In genomic region chr12:91418791-91419190, GRCm38 (mm10) we compare ENCODE assay signal across 9 mouse cellular contexts. TPM values are rescaled to one million over a fixed set of nuclear protein-coding genes. Genes with fewer than 3 reads are reported as not detected.
A peak's percentile ranks its signal among the peaks of the same experiment; 100 is the strongest.
DNase-seq lines count a peak whose midpoint lies in the region; ATAC-seq lines count a peak whose summit lies in the region.
"Had no signal": no experiment of that assay in that cellular context is flagged by ENCODE, and none has a peak within 500 bp of the region (broad histone marks: within the 10 kb centered on the region; RNA-seq: fewer than 3 reads in every experiment).

No protein-coding gene starts in this region.

- no peaks in the 10 kb centered on the region for H3K36me3 ChIP-seq in liver, embryonic 12.5 days
- H3K36me3 ChIP-seq in liver, embryonic 11.5 days (ENCODE audit: control insufficient read depth, insufficient read depth, low read length): no peaks in the 10 kb centered on the region
- H3K36me3 ChIP-seq: heart, embryonic 13.5 days had no signal

- no peaks in the 10 kb centered on the region for H3K9me3 ChIP-seq in liver, embryonic 12.5 days (replicated peaks)
- H3K9me3 ChIP-seq in liver, embryonic 11.5 days (ENCODE audit: control insufficient read depth, low read length): no peaks in the 10 kb centered on the region
- H3K9me3 ChIP-seq: heart, embryonic 13.5 days had no signal

- DNase-seq in liver: peak; percentile 68
- peak; percentile 78 for DNase-seq in embryo, embryonic 10.5 days (ENCODE audit: low spot score)
- DNase-seq in induced T-regulatory cell, adult 2 months (ENCODE audit: low read depth): peak; percentile 74
- peak; percentile 49 for DNase-seq in liver, embryonic 11.5 days (ENCODE audit: low spot score)
- DNase-seq in right cerebral cortex, postnatal 36 days (ENCODE audit: low spot score in 2 of 2): peak; percentile 11 to 16
- DNase-seq in yolk sac, embryonic 10.5 days (ENCODE audit: low spot score): peak; percentile 11

- no peaks in the 10 kb centered on the region for H3K4me1 ChIP-seq in liver, embryonic 12.5 days
- no peaks in the 10 kb centered on the region for H3K4me1 ChIP-seq in liver, embryonic 11.5 days (replicated peaks; ENCODE audit: control insufficient read depth, insufficient read depth, low read length)

- no peak overlapping the region for H3K9ac ChIP-seq in liver, embryonic 12.5 days
- H3K9ac ChIP-seq in liver, embryonic 11.5 days (ENCODE audit: low read depth, low read length): no peak overlapping the region
- H3K9ac ChIP-seq: heart, embryonic 13.5 days had no signal

- no peak for ATAC-seq in liver, embryonic 12.5 days
- ATAC-seq in activated CD4-positive, CD25-positive, alpha-beta regulatory T cell, adult 4 months: peak; percentile 54
- no peak for ATAC-seq in liver, embryonic 11.5 days (replicated peaks; ENCODE audit: low FRiP score)

- no peaks in the 10 kb centered on the region for H3K27me3 ChIP-seq in liver, embryonic 12.5 days (replicated peaks)
- H3K27me3 ChIP-seq in liver, embryonic 11.5 days (replicated peaks; ENCODE audit: control insufficient read depth, insufficient read depth, low read length): no peaks in the 10 kb centered on the region
- H3K27me3 ChIP-seq: heart, embryonic 13.5 days had no signal

- WGBS in liver, embryonic 12.5 days (ENCODE audit: insufficient replicate concordance): 28% methylated on average over 7 of the region's 7 CpGs
- WGBS in liver, embryonic 11.5 days: 39% methylated on average over 7 of the region's 7 CpGs

- H3K4me2 ChIP-seq in liver, embryonic 12.5 days: no peak overlapping the region
- no peak overlapping the region for H3K4me2 ChIP-seq in liver, embryonic 11.5 days
- H3K4me2 ChIP-seq: heart, embryonic 13.5 days had no signal

- H3K4me3 ChIP-seq in liver, embryonic 12.5 days: no peak overlapping the region
- H3K4me3 ChIP-seq in liver, embryonic 11.5 days (ENCODE audit: low read depth, low read length): no peak overlapping the region
- H3K4me3 ChIP-seq: heart, embryonic 13.5 days had no signal

- no peak overlapping the region for H3K27ac ChIP-seq in liver, embryonic 12.5 days
- H3K27ac ChIP-seq in liver, embryonic 11.5 days (ENCODE audit: low read depth, low read length): no peak overlapping the region
- H3K27ac ChIP-seq: heart, embryonic 13.5 days had no signal

RNA-seq across cellular contexts. Expression of gene Tshr, which starts 34.4 kb away (rescaled TPM):
- 0.05 TPM in 1 of 2 replicates, not detected in the other for polyA plus RNA-seq in liver, embryonic 12.5 days (2016; fragmentation: Nextera tagmentation; extraction: Ambion mirVana)
- not detected for polyA plus RNA-seq in activated CD4-positive, CD25-positive, alpha-beta regulatory T cell, adult 4 months (2017; shearing (Covaris generic))
- polyA plus RNA-seq in liver, embryonic 11.5 days (2014; fragmentation: Nextera tagmentation; extraction: Ambion mirVana): 0.04 and 0.13 TPM in 2 replicates

RNA-seq across cellular contexts. Expression of gene Cep128, which starts 34.6 kb away (rescaled TPM):
- polyA plus RNA-seq in liver, embryonic 12.5 days (2016; fragmentation: Nextera tagmentation; extraction: Ambion mirVana): 13.8 and 15.1 TPM in 2 replicates
- 10 to 100 TPM in 1 of 2 experiments, 1 to 10 TPM in 1; 7.6 to 14.4 TPM for polyA plus RNA-seq in activated CD4-positive, CD25-positive, alpha-beta regulatory T cell, adult 4 months (2017; shearing (Covaris generic))
- polyA plus RNA-seq in liver, embryonic 11.5 days (2014; fragmentation: Nextera tagmentation; extraction: Ambion mirVana): 14.5 and 18.5 TPM in 2 replicates

Comparison
In these comparisons a context has a peak if more than half of its experiments do, and no peak if none do; other contexts are left out.
1. DNase-seq: peak in every context shown above with its lines; median percentile 78 in embryo, embryonic 10.5 days; 74 in induced T-regulatory cell, adult 2 months; 68 in liver; 49 in liver, embryonic 11.5 days; 14 in right cerebral cortex, postnatal 36 days; 11 in yolk sac, embryonic 10.5 days.